In genomic region chr11:4752836-4753235, GRCm38 (mm10) we compare ENCODE assay signal across 23 mouse cellular contexts. TPM values are rescaled to one million over a fixed set of nuclear protein-coding genes. Genes with fewer than 3 reads are reported as not detected.
DNase-seq lines count a peak whose midpoint lies in the region; ATAC-seq lines count a peak whose summit lies in the region.
"Had no signal": no experiment of that assay in that cellular context is flagged by ENCODE, and none has a peak within 500 bp of the region (broad histone marks: within the 10 kb centered on the region; RNA-seq: fewer than 3 reads in every experiment).

No protein-coding gene starts in this region.

- no peak overlapping the region for H3K4me3 ChIP-seq in hindbrain, embryonic 13.5 days
- no peak overlapping the region for H3K4me3 ChIP-seq in hindbrain, embryonic 14.5 days (replicated peaks; ENCODE audit: low read length)
- no peak overlapping the region for H3K4me3 ChIP-seq in neural tube, embryonic 14.5 days (ENCODE audit: low read depth, low read length)
- H3K4me3 ChIP-seq: forebrain, embryonic 15.5 days; heart, embryonic 12.5 days; heart, embryonic 15.5 days; hindbrain, embryonic 10.5 days had no signal

- H3K9me3 ChIP-seq in hindbrain, embryonic 13.5 days: no peaks in the 10 kb centered on the region
- no peaks in the 10 kb centered on the region for H3K9me3 ChIP-seq in hindbrain, embryonic 14.5 days (ENCODE audit: control insufficient read depth, low read length)
- no peaks in the 10 kb centered on the region for H3K9me3 ChIP-seq in neural tube, embryonic 14.5 days (ENCODE audit: control insufficient read depth, low read length)
- H3K9me3 ChIP-seq: forebrain, embryonic 15.5 days; heart, embryonic 15.5 days had no signal

- 37% methylated on average over 10 of the region's 10 CpGs for WGBS in hindbrain, embryonic 13.5 days
- WGBS in hindbrain, embryonic 14.5 days: 35% methylated on average over 10 of the region's 10 CpGs
- WGBS in neural tube, embryonic 14.5 days: 16% methylated on average over 10 of the region's 10 CpGs

- H3K9ac ChIP-seq in hindbrain, embryonic 13.5 days: no peak overlapping the region
- no peak overlapping the region for H3K9ac ChIP-seq in hindbrain, embryonic 14.5 days
- no peak overlapping the region for H3K9ac ChIP-seq in neural tube, embryonic 14.5 days (replicated peaks; ENCODE audit: low read depth, low read length)
- H3K9ac ChIP-seq: forebrain, embryonic 15.5 days; heart, embryonic 12.5 days; heart, embryonic 15.5 days had no signal

- H3K4me1 ChIP-seq in hindbrain, embryonic 13.5 days (replicated peaks): peaks cover 56% of the 10 kb centered on the region
- H3K4me1 ChIP-seq in hindbrain, embryonic 14.5 days (replicated peaks; ENCODE audit: control insufficient read depth, insufficient read depth, low read length): 0 out of 2 replicates have a peak, but pooled peaks cover 4% of the 10 kb centered on the region
- peaks cover 11% of the 10 kb centered on the region; the same call in 1 of the 2 replicates for H3K4me1 ChIP-seq in neural tube, embryonic 14.5 days (ENCODE audit: control insufficient read depth, insufficient read depth, low read length)
- H3K4me1 ChIP-seq: heart, embryonic 12.5 days; heart, embryonic 15.5 days had no signal

- H3K27ac ChIP-seq in hindbrain, embryonic 13.5 days: peak overlapping the region; percentile 31; the same call in 1 of the 2 replicates
- H3K27ac ChIP-seq in hindbrain, embryonic 14.5 days: no peak overlapping the region; the same call in 1 of the 2 replicates
- H3K27ac ChIP-seq in neural tube, embryonic 14.5 days (ENCODE audit: low read depth, low read length): no peak overlapping the region
- H3K27ac ChIP-seq: forebrain, embryonic 15.5 days; heart, embryonic 15.5 days; hindbrain, embryonic 10.5 days; hindbrain, postnatal 0 days had no signal

- ATAC-seq in hindbrain, embryonic 13.5 days (ENCODE audit: low FRiP score): no peak
- ATAC-seq in hindbrain, embryonic 14.5 days (ENCODE audit: low FRiP score): no peak
- ATAC-seq in neural tube, embryonic 14.5 days (ENCODE audit: low read depth): peak; percentile 25; the same call in 1 of the 2 replicates
- ATAC-seq: activated CD4-positive, CD25-positive, alpha-beta regulatory T cell, adult 4 months; CD4-positive, CD25-positive, alpha-beta regulatory T cell, adult 4 months; forebrain, embryonic 15.5 days; hindbrain, postnatal 0 days; inflammation-experienced regulatory T-cells, adult 6 months had no signal

- H3K4me2 ChIP-seq in hindbrain, embryonic 13.5 days: 0 out of 2 replicates have a peak overlapping the region, but pooled peaks have one; percentile 15
- H3K4me2 ChIP-seq in hindbrain, embryonic 14.5 days (replicated peaks): no peak overlapping the region
- H3K4me2 ChIP-seq in neural tube, embryonic 14.5 days (ENCODE audit: low read depth, low read length): no peak overlapping the region
- H3K4me2 ChIP-seq: forebrain, embryonic 15.5 days; heart, embryonic 12.5 days; heart, embryonic 15.5 days had no signal

- no peak for DNase-seq in hindbrain, embryonic 14.5 days (ENCODE audit: low spot score)
- DNase-seq in MN1 (ENCODE audit: low spot score): peak; percentile 56
- no peak for DNase-seq in thymus, postnatal 36 days
- DNase-seq in cerebellum, adult 9-11 months: no peak
- DNase-seq: adrenal gland, adult 8-10 months; adrenal gland, postnatal 25 days; cerebellum, adult 11-12 months; cerebellum, adult 8-10 months; cerebellum, postnatal 14 days; gastrocnemius, postnatal 25 days; heart, adult 18-20 months; heart, postnatal 10 days; heart, postnatal 36 days had no signal

- H3K27me3 ChIP-seq in hindbrain, embryonic 13.5 days: peaks cover 53% of the 10 kb centered on the region
- peaks cover 24% of the 10 kb centered on the region for H3K27me3 ChIP-seq in hindbrain, embryonic 14.5 days (ENCODE audit: control insufficient read depth, insufficient read depth, low read length)
- H3K27me3 ChIP-seq in neural tube, embryonic 14.5 days (ENCODE audit: control insufficient read depth, insufficient read depth, low read length): no peaks in the 10 kb centered on the region

- no peaks in the 10 kb centered on the region for H3K36me3 ChIP-seq in hindbrain, embryonic 13.5 days
- no peaks in the 10 kb centered on the region for H3K36me3 ChIP-seq in hindbrain, embryonic 14.5 days (replicated peaks; ENCODE audit: control insufficient read depth, insufficient read depth)
- no peaks in the 10 kb centered on the region for H3K36me3 ChIP-seq in neural tube, embryonic 14.5 days (ENCODE audit: control insufficient read depth, insufficient read depth, low read length)
- H3K36me3 ChIP-seq: forebrain, embryonic 15.5 days; heart, embryonic 12.5 days; heart, embryonic 15.5 days; hindbrain, embryonic 10.5 days had no signal

RNA-seq across cellular contexts. Expression of gene Cabp7, which starts 6.3 kb away (rescaled TPM):
- polyA plus RNA-seq in hindbrain, embryonic 13.5 days (2015; fragmentation: Nextera tagmentation; extraction: Ambion mirVana): 1.3 and 1.4 TPM in 2 replicates
- polyA plus RNA-seq in hindbrain, embryonic 14.5 days (2014; fragmentation: Nextera tagmentation; extraction: Ambion mirVana): 2.2 and 2.5 TPM in 2 replicates
- 2.4 and 3.3 TPM in 2 replicates for polyA plus RNA-seq in neural tube, embryonic 14.5 days (2014; fragmentation: Nextera tagmentation; extraction: Ambion mirVana)

RNA-seq across cellular contexts. Expression of gene Zmat5, which starts 48.4 kb away (rescaled TPM):
- polyA plus RNA-seq in hindbrain, embryonic 13.5 days (2015; fragmentation: Nextera tagmentation; extraction: Ambion mirVana): 71.6 and 74.5 TPM in 2 replicates
- 57.3 and 58.3 TPM in 2 replicates for polyA plus RNA-seq in hindbrain, embryonic 14.5 days (2014; fragmentation: Nextera tagmentation; extraction: Ambion mirVana)
- polyA plus RNA-seq in neural tube, embryonic 14.5 days (2014; fragmentation: Nextera tagmentation; extraction: Ambion mirVana): 58.0 and 62.2 TPM in 2 replicates

RNA-seq across cellular contexts. Expression of gene Uqcr10, which starts 48.7 kb away (rescaled TPM):
- 541 and 557 TPM in 2 replicates for polyA plus RNA-seq in hindbrain, embryonic 13.5 days (2015; fragmentation: Nextera tagmentation; extraction: Ambion mirVana)
- polyA plus RNA-seq in hindbrain, embryonic 14.5 days (2014; fragmentation: Nextera tagmentation; extraction: Ambion mirVana): 603 and 721 TPM in 2 replicates
- 550 and 671 TPM in 2 replicates for polyA plus RNA-seq in neural tube, embryonic 14.5 days (2014; fragmentation: Nextera tagmentation; extraction: Ambion mirVana)
